Mouse (Mus musculus): ENCODE results near the gene Slc22a6.

Gene Slc22a6

GRCm38 (mm10) chr19:8617904-8618303 lies at the start of gene Slc22a6:
Gene Slc22a6, plus strand, starts transcription at chr19:8618039.
- no peak for DNase-seq

GRCm38 (mm10) chr19:8569453-8569863 lies 48.4 kb upstream of the Slc22a6 start:
- DNase-seq: no peak

- no peak for DNase-seq
These were observed 47.3 kb upstream of the Slc22a6 start for GRCm38 (mm10) chr19:8570341-8571040.

- DNase-seq: no peak
These were observed 46.1 kb upstream of the Slc22a6 start for GRCm38 (mm10) chr19:8571746-8572145.

GRCm38 (mm10) chr19:8572485-8572884 lies 45.4 kb upstream of the Slc22a6 start:
- no peak for DNase-seq

GRCm38 (mm10) chr19:8577432-8577831 lies 40.4 kb upstream of the Slc22a6 start:
- no peak for DNase-seq

- DNase-seq: peak; percentile 27
These were observed 39.4 kb upstream of the Slc22a6 start for GRCm38 (mm10) chr19:8578293-8578969.

GRCm38 (mm10) chr19:8578970-8579342 lies 38.9 kb upstream of the Slc22a6 start:
- no peak for DNase-seq

GRCm38 (mm10) chr19:8585298-8585697 lies 32.5 kb upstream of the Slc22a6 start:
- no peak for DNase-seq

- no peak for DNase-seq
These were observed 31.9 kb upstream of the Slc22a6 start for GRCm38 (mm10) chr19:8585899-8586298.

GRCm38 (mm10) chr19:8586350-8586749 lies 31.5 kb upstream of the Slc22a6 start:
- no peak for DNase-seq

GRCm38 (mm10) chr19:8587315-8587714 lies 30.5 kb upstream of the Slc22a6 start:
- DNase-seq: no peak

GRCm38 (mm10) chr19:8590954-8591353 lies 26.9 kb upstream of the Slc22a6 start, which contains the start of gene Slc22a8:
Gene Slc22a8, plus strand, starts transcription at chr19:8591254.
- DNase-seq: no peak

GRCm38 (mm10) chr19:8592155-8592554 lies 25.7 kb upstream of the Slc22a6 start:
- no peak for DNase-seq

GRCm38 (mm10) chr19:8592873-8593408 lies 24.9 kb upstream of the Slc22a6 start:
- no peak for DNase-seq

- DNase-seq: no peak
These were observed 24.0 kb upstream of the Slc22a6 start for GRCm38 (mm10) chr19:8593833-8594232.

- no peak for DNase-seq
These were observed 23.3 kb upstream of the Slc22a6 start for GRCm38 (mm10) chr19:8594518-8594917.

- no peak for DNase-seq
These were observed 20.6 kb upstream of the Slc22a6 start for GRCm38 (mm10) chr19:8597269-8597668.

GRCm38 (mm10) chr19:8599229-8599628 lies 18.6 kb upstream of the Slc22a6 start:
- DNase-seq: no peak

- no peak for DNase-seq
These were observed 15.9 kb upstream of the Slc22a6 start for GRCm38 (mm10) chr19:8601922-8602321.

GRCm38 (mm10) chr19:8602914-8603313 lies 14.9 kb upstream of the Slc22a6 start:
- DNase-seq: no peak

GRCm38 (mm10) chr19:8604536-8605240 lies 13.2 kb upstream of the Slc22a6 start:
- DNase-seq: no peak

GRCm38 (mm10) chr19:8605241-8605558 lies 12.6 kb upstream of the Slc22a6 start:
- no peak for DNase-seq

All from cerebellum, adult 11 months (tissue).